Mouse (Mus musculus): ENCODE measurements around the gene Slc22a21. TPM values are rescaled to one million over a fixed set of nuclear protein-coding genes. Genes with fewer than 3 reads are reported as not detected.

The Slc22a21 gene
- 6.7 TPM for polyA plus RNA-seq (2015; fragmentation: Illumina TruSeq; extraction: RNeasy Lipid Tissue Mini Kit (QIAGEN cat#74804); ENCODE audit: insufficient read depth, low replicate concordance)

DNA sequence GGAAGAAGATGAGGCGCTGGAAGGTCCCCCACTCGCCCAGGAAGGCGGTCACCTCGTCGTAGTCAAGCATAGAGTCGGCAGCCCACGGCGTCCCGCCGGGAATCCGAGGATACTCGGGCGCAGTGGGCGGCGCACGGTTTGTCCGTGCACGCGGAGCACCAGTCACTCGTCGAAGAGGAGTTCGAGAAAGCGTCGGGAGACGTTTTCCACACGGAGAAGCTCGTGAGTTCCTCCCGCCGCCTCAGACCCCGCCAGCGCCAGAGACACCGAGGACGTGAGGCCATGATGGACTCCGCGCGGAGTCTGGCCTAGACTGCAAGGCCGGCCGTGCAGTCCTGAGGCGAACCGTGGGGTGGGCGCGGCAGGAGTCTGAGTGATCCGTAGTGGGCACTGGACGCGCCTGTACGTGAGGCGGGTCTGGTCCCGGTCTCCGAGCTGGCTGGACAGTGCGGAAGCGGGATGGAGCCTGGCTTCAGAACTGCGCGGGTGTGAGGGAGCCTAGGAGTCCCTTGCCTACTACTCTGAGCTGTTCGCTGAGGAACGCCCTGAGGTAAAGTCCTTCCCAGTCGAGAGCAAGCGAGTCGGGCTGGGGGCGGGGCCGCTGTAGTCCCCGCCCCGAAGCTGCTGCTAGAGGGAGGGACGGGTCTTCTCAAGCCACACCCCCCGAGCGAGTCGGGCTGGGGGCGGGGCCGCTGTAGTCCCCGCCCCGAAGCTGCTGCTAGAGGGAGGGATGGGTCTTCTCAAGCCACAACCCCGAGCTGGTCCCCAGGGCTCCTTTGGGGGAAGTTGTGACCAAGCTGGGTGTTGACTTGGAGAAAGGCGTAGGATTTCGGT lies at the start of gene Slc22a21:
Slc22a21 (minus strand) TSS at position 545 of the 834 bp plus-strand sequence.

DNA sequence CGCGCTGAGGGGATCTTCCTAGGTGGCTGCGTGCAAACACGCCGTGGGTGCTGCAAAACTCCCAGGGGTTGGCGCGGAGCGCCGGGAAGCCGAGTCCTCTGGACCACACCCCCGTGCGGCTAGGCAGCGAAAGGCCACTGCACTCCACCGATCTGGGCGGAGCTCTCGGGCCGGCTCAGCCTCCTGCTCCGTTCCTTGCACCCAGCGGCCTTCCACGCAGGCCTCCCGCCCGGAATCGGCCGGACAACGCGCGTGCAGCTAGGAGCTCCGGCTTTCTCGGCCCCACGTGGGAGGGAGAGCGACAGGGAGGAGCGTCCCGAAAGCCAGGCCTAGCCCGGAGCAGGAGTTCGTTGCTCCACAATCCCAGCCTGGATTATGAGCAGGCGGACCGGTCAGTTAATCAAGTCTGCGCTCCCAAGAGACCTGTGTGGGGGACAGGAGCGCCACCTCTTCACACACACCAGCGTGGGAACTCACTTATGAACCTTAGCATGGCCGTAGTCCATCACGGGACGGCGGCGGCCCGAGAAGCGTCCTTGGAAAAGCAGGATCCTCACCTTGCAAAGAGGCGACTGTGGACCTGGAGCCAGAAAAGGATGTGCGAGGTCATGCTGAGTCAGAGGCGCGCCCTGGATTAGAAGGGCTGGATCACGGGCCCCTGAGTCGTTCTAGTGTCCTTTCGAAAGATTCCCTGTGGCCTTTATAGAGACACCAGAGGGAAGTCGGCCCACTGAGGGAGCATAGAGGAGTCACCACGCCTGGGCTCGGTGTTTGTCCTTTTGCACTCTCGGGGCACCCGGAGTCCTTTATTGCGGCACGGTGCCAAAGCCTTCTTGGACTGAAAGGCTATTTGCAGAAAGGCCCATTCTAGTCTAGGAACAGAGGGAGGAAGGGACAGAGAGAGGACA lies 48.2 kb upstream of the Slc22a21 start, which contains the start of gene Slc22a4:
Slc22a4 (minus strand) TSS at position 47 of the 908 bp plus-strand sequence.

Other genes starting within 250 kb of the Slc22a21 start
- gene Irf1, start 210.3 kb downstream of the Slc22a21 start, polyA plus RNA-seq (2015; fragmentation: Illumina TruSeq; extraction: RNeasy Lipid Tissue Mini Kit (QIAGEN cat#74804); ENCODE audit: insufficient read depth, low replicate concordance), result 157 TPM
- not detected for gene Gm17334, start 207.1 kb downstream of the Slc22a21 start, polyA plus RNA-seq (2015; fragmentation: Illumina TruSeq; extraction: RNeasy Lipid Tissue Mini Kit (QIAGEN cat#74804); ENCODE audit: insufficient read depth, low replicate concordance)
- gene Gm12216, start 121.1 kb downstream of the Slc22a21 start, polyA plus RNA-seq (2015; fragmentation: Illumina TruSeq; extraction: RNeasy Lipid Tissue Mini Kit (QIAGEN cat#74804); ENCODE audit: insufficient read depth, low replicate concordance), result 6.5 TPM
- 24.7 TPM for gene Slc22a5, start 88.7 kb downstream of the Slc22a21 start, polyA plus RNA-seq (2015; fragmentation: Illumina TruSeq; extraction: RNeasy Lipid Tissue Mini Kit (QIAGEN cat#74804); ENCODE audit: insufficient read depth, low replicate concordance)
- gene Slc22a4, start 47.8 kb upstream of the Slc22a21 start, polyA plus RNA-seq (2015; fragmentation: Illumina TruSeq; extraction: RNeasy Lipid Tissue Mini Kit (QIAGEN cat#74804); ENCODE audit: insufficient read depth, low replicate concordance), result 5.8 TPM
- 9.6 TPM for gene Pdlim4, start 88.7 kb upstream of the Slc22a21 start, polyA plus RNA-seq (2015; fragmentation: Illumina TruSeq; extraction: RNeasy Lipid Tissue Mini Kit (QIAGEN cat#74804); ENCODE audit: insufficient read depth, low replicate concordance)
- gene P4ha2, start 119.8 kb upstream of the Slc22a21 start, polyA plus RNA-seq (2015; fragmentation: Illumina TruSeq; extraction: RNeasy Lipid Tissue Mini Kit (QIAGEN cat#74804); ENCODE audit: insufficient read depth, low replicate concordance), result 3.6 TPM

All from spleen, adult 10 weeks (tissue).